Mouse (Mus musculus): ENCODE results near the gene Rbm6. TPM values are rescaled to one million over a fixed set of nuclear protein-coding genes. Genes with fewer than 3 reads are reported as not detected.

Rbm6 gene
- polyA plus RNA-seq, 1 experiment from 2014 or later: 17.0 TPM

GRCm38 (mm10) chr9:107900840-107901626 is 28.0 kb upstream of the Rbm6 start:
- no peak overlapping the region for H3K9ac ChIP-seq (replicated peaks)
- peak; percentile 81 for TF ChIP-seq CTCF (IDR thresholded peaks at IDR 0.05; ENCODE audit: low read depth)
- no peak for TF ChIP-seq EP300 (IDR thresholded peaks at IDR 0.05; ENCODE audit: low read depth)
- H3K27ac ChIP-seq (ENCODE audit: low read depth): no peak overlapping the region
- peak; percentile 55 for ATAC-seq
- peak overlapping the region; percentile 9; the same call in 1 of the 2 replicates for H3K4me3 ChIP-seq (ENCODE audit: low read depth, low read length)
- WGBS (ENCODE audit: insufficient replicate concordance): 18% methylated on average over 44 of the region's 44 CpGs
- H3K9me3 ChIP-seq (ENCODE audit: low read length): no peaks in the 10 kb centered on the region
- peaks cover 4% of the 10 kb centered on the region for H3K4me1 ChIP-seq (ENCODE audit: insufficient read depth)
- no peaks in the 10 kb centered on the region for H3K27me3 ChIP-seq (ENCODE audit: insufficient read depth, low read length)
- H3K36me3 ChIP-seq (replicated peaks; ENCODE audit: insufficient read depth, low read length): peaks cover 13% of the 10 kb centered on the region
- DNase-seq: peak; percentile 80
- H3K4me2 ChIP-seq (ENCODE audit: low read depth, low read length): peak overlapping the region; percentile 56

GRCm38 (mm10) chr9:107899855-107900254 is 26.8 kb upstream of the Rbm6 start:
- WGBS (ENCODE audit: insufficient replicate concordance): 65% methylated on average over 12 of the region's 12 CpGs
- H3K4me1 ChIP-seq (ENCODE audit: insufficient read depth): peaks cover 4% of the 10 kb centered on the region; the same call in 1 of the 2 replicates
- H3K4me3 ChIP-seq (ENCODE audit: low read depth, low read length): no peak overlapping the region
- ATAC-seq: no peak; the same call in 1 of the 2 replicates
- H3K9ac ChIP-seq (replicated peaks): no peak overlapping the region
- peaks cover 13% of the 10 kb centered on the region for H3K36me3 ChIP-seq (replicated peaks; ENCODE audit: insufficient read depth, low read length)
- 0 out of 2 replicates have a peak overlapping the region, but pooled peaks have one; percentile 8 for H3K27ac ChIP-seq (ENCODE audit: low read depth)
- TF ChIP-seq EP300 (IDR thresholded peaks at IDR 0.05; ENCODE audit: low read depth) (no peak), CTCF (IDR thresholded peaks at IDR 0.05; ENCODE audit: low read depth) (no peak)
- no peaks in the 10 kb centered on the region for H3K27me3 ChIP-seq (ENCODE audit: insufficient read depth, low read length)
- no peak for DNase-seq
- H3K9me3 ChIP-seq (ENCODE audit: low read length): no peaks in the 10 kb centered on the region
- no peak overlapping the region for H3K4me2 ChIP-seq (ENCODE audit: low read depth, low read length)

- H3K36me3 ChIP-seq (replicated peaks; ENCODE audit: insufficient read depth, low read length): peaks cover 13% of the 10 kb centered on the region
- ATAC-seq (no peak), DNase-seq (no peak)
- WGBS (ENCODE audit: insufficient replicate concordance): 87% methylated on average over 10 of the region's 10 CpGs
- H3K27ac ChIP-seq (ENCODE audit: low read depth): no peak overlapping the region
- peaks cover 4% of the 10 kb centered on the region; the same call in 1 of the 2 replicates for H3K4me1 ChIP-seq (ENCODE audit: insufficient read depth)
- H3K4me2 ChIP-seq (ENCODE audit: low read depth, low read length): no peak overlapping the region
- no peak overlapping the region for H3K4me3 ChIP-seq (ENCODE audit: low read depth, low read length)
- TF ChIP-seq EP300 (IDR thresholded peaks at IDR 0.05; ENCODE audit: low read depth): no peak
- no peak for TF ChIP-seq CTCF (IDR thresholded peaks at IDR 0.05; ENCODE audit: low read depth)
- no peaks in the 10 kb centered on the region for H3K9me3 ChIP-seq (ENCODE audit: low read length)
- H3K9ac ChIP-seq (replicated peaks): no peak overlapping the region
- H3K27me3 ChIP-seq (ENCODE audit: insufficient read depth, low read length): no peaks in the 10 kb centered on the region
Observed at GRCm38 (mm10) chr9:107898563-107898962, 25.5 kb upstream of the Rbm6 start.

GRCm38 (mm10) chr9:107891023-107891422 is 18.0 kb upstream of the Rbm6 start:
- 88% methylated on average over 1 of the region's 1 CpGs for WGBS (ENCODE audit: insufficient replicate concordance)
- Histone ChIP-seq H3K36me3 (replicated peaks; ENCODE audit: insufficient read depth, low read length) (no peaks in the 10 kb centered on the region), H3K4me2 (ENCODE audit: low read depth, low read length) (no peak overlapping the region), H3K27me3 (ENCODE audit: insufficient read depth, low read length) (no peaks in the 10 kb centered on the region), H3K9ac (replicated peaks) (no peak overlapping the region), H3K4me3 (ENCODE audit: low read depth, low read length) (no peak overlapping the region), H3K9me3 (ENCODE audit: low read length) (no peaks in the 10 kb centered on the region), H3K4me1 (ENCODE audit: insufficient read depth) (peaks cover 7% of the 10 kb centered on the region), H3K27ac (ENCODE audit: low read depth) (no peak overlapping the region)
- ATAC-seq (no peak), DNase-seq (peak; percentile 54)
- TF ChIP-seq EP300 (IDR thresholded peaks at IDR 0.05; ENCODE audit: low read depth) (no peak), CTCF (IDR thresholded peaks at IDR 0.05; ENCODE audit: low read depth) (peak; percentile 68)

- ATAC-seq (no peak), DNase-seq (no peak)
- TF ChIP-seq CTCF (IDR thresholded peaks at IDR 0.05; ENCODE audit: low read depth) (no peak), EP300 (IDR thresholded peaks at IDR 0.05; ENCODE audit: low read depth) (no peak)
- Histone ChIP-seq H3K27me3 (ENCODE audit: insufficient read depth, low read length) (no peaks in the 10 kb centered on the region), H3K9me3 (ENCODE audit: low read length) (no peaks in the 10 kb centered on the region), H3K27ac (ENCODE audit: low read depth) (no peak overlapping the region), H3K4me1 (ENCODE audit: insufficient read depth) (peaks cover 7% of the 10 kb centered on the region), H3K36me3 (replicated peaks; ENCODE audit: insufficient read depth, low read length) (no peaks in the 10 kb centered on the region), H3K9ac (replicated peaks) (no peak overlapping the region), H3K4me3 (ENCODE audit: low read depth, low read length) (no peak overlapping the region), H3K4me2 (ENCODE audit: low read depth, low read length) (no peak overlapping the region)
- WGBS (ENCODE audit: insufficient replicate concordance): 76% methylated on average over 6 of the region's 6 CpGs
Observed at GRCm38 (mm10) chr9:107890260-107890659, 17.2 kb upstream of the Rbm6 start.

GRCm38 (mm10) chr9:107888267-107888850 is 15.3 kb upstream of the Rbm6 start:
- Histone ChIP-seq H3K4me1 (ENCODE audit: insufficient read depth) (peaks cover 7% of the 10 kb centered on the region), H3K9ac (replicated peaks) (peak overlapping the region; percentile 88), H3K9me3 (ENCODE audit: low read length) (no peaks in the 10 kb centered on the region), H3K36me3 (replicated peaks; ENCODE audit: insufficient read depth, low read length) (no peaks in the 10 kb centered on the region), H3K4me3 (ENCODE audit: low read depth, low read length) (peak overlapping the region; percentile 90), H3K27me3 (ENCODE audit: insufficient read depth, low read length) (no peaks in the 10 kb centered on the region), H3K27ac (ENCODE audit: low read depth) (peak overlapping the region; percentile 92), H3K4me2 (ENCODE audit: low read depth, low read length) (peak overlapping the region; percentile 97)
- WGBS (ENCODE audit: insufficient replicate concordance): 1% methylated on average over 18 of the region's 18 CpGs
- DNase-seq (peak; percentile 30), ATAC-seq (peak; percentile 76)
- 0 out of 2 replicates have a peak, but pooled peaks have one; percentile 0 for TF ChIP-seq CTCF (IDR thresholded peaks at IDR 0.05; ENCODE audit: low read depth)
- no peak for TF ChIP-seq EP300 (IDR thresholded peaks at IDR 0.05; ENCODE audit: low read depth)
